Mouse (Mus musculus): ENCODE measurements around the gene Pin1. TPM values are rescaled to one million over a fixed set of nuclear protein-coding genes. Genes with fewer than 3 reads are reported as not detected.

Pin1 gene
- polyA plus RNA-seq, 1 experiment from 2014 or later = 73.3 TPM

DNA sequence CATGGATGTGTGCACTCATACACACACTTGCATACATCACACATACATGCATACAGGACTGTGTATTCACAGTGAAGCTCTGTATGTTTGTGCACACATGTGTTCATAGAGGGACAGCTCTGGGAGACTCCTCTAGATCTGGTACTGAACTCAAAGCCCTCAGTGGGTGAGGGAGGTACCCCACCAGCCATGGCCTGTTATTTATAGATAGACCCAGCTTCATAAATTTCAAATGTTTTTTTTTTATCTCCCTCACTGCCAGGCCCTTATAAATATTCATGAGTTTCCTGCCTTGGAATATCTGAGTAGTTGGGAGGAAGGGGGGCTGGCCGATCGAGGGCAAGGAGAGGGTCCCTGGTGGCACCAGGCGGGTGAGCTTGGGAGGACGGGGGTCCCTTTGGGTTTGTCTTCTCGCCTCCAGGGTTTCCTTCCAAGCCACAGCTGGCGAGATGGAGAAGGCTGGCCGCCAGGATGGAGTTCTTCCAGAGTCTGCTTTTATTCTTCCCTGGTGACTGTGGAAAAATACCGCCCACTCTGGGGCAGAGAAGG, 52.0 kb downstream of the Pin1 start:
- no peak overlapping the region for H3K4me3 ChIP-seq (ENCODE audit: low read depth, low read length)
- no peaks in the 10 kb centered on the region for H3K9me3 ChIP-seq (replicated peaks; ENCODE audit: control insufficient read depth, low read length)
- H3K27ac ChIP-seq (ENCODE audit: low read depth, low read length) = peak overlapping the region; percentile 75
- ATAC-seq = peak; percentile 80
- H3K4me2 ChIP-seq (ENCODE audit: low read length) = no peak overlapping the region
- DNase-seq (ENCODE audit: low spot score) = peak; percentile 67
- no peak overlapping the region for H3K9ac ChIP-seq (ENCODE audit: low read length)
- no peaks in the 10 kb centered on the region for H3K36me3 ChIP-seq (ENCODE audit: control insufficient read depth, insufficient read depth, low read length)
- H3K4me1 ChIP-seq (ENCODE audit: control insufficient read depth, insufficient read depth, low read length) = peaks cover 3% of the 10 kb centered on the region
- 38% methylated on average over 8 of the region's 8 CpGs for WGBS
- H3K27me3 ChIP-seq (replicated peaks; ENCODE audit: control insufficient read depth, insufficient read depth, low read length) = no peaks in the 10 kb centered on the region

DNA sequence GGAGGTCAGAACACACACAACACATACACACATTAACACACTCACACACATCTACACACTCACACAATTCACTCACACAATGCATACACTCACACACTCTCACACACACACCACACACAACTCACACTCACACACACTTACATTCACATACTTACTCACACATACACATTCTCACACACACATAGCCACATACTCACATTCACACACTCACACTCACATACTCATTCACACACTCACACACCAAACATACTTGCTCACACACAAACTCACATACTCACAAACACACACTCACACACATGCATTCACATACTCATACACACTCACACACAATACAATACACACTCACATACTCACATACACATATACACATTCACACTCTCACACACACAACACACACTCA, 53.5 kb downstream of the Pin1 start:
- H3K27ac ChIP-seq (ENCODE audit: low read depth, low read length) = no peak overlapping the region; the same call in 1 of the 2 replicates
- H3K4me1 ChIP-seq (ENCODE audit: control insufficient read depth, insufficient read depth, low read length) = peaks cover 3% of the 10 kb centered on the region
- H3K4me2 ChIP-seq (ENCODE audit: low read length) = no peak overlapping the region
- DNase-seq (ENCODE audit: low spot score) = no peak
- H3K36me3 ChIP-seq (ENCODE audit: control insufficient read depth, insufficient read depth, low read length) = no peaks in the 10 kb centered on the region
- no peak overlapping the region for H3K4me3 ChIP-seq (ENCODE audit: low read depth, low read length)
- no peaks in the 10 kb centered on the region for H3K27me3 ChIP-seq (replicated peaks; ENCODE audit: control insufficient read depth, insufficient read depth, low read length)
- no peak for ATAC-seq
- H3K9ac ChIP-seq (ENCODE audit: low read length) = no peak overlapping the region
- no peaks in the 10 kb centered on the region for H3K9me3 ChIP-seq (replicated peaks; ENCODE audit: control insufficient read depth, low read length)

DNA sequence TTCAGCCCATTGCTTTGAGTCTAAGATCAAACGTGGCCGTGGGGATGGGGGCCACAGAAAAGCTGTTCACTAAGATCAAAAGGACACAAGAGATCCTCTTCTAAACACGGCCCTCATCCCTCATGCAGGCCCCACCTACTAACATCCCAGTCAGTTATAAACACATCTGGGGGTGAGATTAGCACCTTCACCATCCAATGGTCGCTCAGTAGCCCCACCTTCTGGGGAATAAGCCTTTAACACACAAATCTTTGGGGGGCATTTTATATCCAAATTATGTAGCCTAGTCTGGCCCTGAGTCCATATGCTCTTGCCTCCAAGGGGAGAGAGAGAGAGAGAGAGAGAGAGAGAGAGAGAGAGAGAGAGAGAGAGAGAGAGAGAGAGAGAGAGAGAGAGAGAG, 54.1 kb downstream of the Pin1 start:
- no peak overlapping the region for H3K4me3 ChIP-seq (ENCODE audit: low read depth, low read length)
- no peak overlapping the region for H3K27ac ChIP-seq (ENCODE audit: low read depth, low read length)
- DNase-seq (ENCODE audit: low spot score) (no peak), ATAC-seq (no peak)
- no peaks in the 10 kb centered on the region for H3K9me3 ChIP-seq (replicated peaks; ENCODE audit: control insufficient read depth, low read length)
- H3K36me3 ChIP-seq (ENCODE audit: control insufficient read depth, insufficient read depth, low read length) = no peaks in the 10 kb centered on the region
- H3K4me1 ChIP-seq (ENCODE audit: control insufficient read depth, insufficient read depth, low read length) = peaks cover 3% of the 10 kb centered on the region
- no peak overlapping the region for H3K4me2 ChIP-seq (ENCODE audit: low read length)
- 51% methylated on average over 4 of the region's 4 CpGs for WGBS
- no peaks in the 10 kb centered on the region for H3K27me3 ChIP-seq (replicated peaks; ENCODE audit: control insufficient read depth, insufficient read depth, low read length)
- H3K9ac ChIP-seq (ENCODE audit: low read length) = no peak overlapping the region

- no peak for ATAC-seq
Observed at GRCm38 (mm10) chr9:20710471-20710870, 58.6 kb downstream of the Pin1 start.

GRCm38 (mm10) chr9:20712934-20713477, 61.1 kb downstream of the Pin1 start:
- 56% methylated on average over 5 of the region's 5 CpGs for WGBS
- Histone ChIP-seq H3K9ac (ENCODE audit: low read length) (peak overlapping the region; percentile 46; the same call in 1 of the 2 replicates), H3K4me2 (ENCODE audit: low read length) (no peak overlapping the region), H3K36me3 (ENCODE audit: control insufficient read depth, insufficient read depth, low read length) (no peaks in the 10 kb centered on the region), H3K4me1 (ENCODE audit: control insufficient read depth, insufficient read depth, low read length) (peaks cover 3% of the 10 kb centered on the region; the same call in 1 of the 2 replicates), H3K27ac (ENCODE audit: low read depth, low read length) (peak overlapping the region; percentile 88), H3K27me3 (replicated peaks; ENCODE audit: control insufficient read depth, insufficient read depth, low read length) (no peaks in the 10 kb centered on the region), H3K9me3 (replicated peaks; ENCODE audit: control insufficient read depth, low read length) (no peaks in the 10 kb centered on the region), H3K4me3 (ENCODE audit: low read depth, low read length) (no peak overlapping the region)
- no peak for DNase-seq (ENCODE audit: low spot score)
- peak; percentile 64 for ATAC-seq

More at GRCm38 (mm10) chr9:20710471-20710870, 58.6 kb downstream of the Pin1 start:
- H3K36me3 ChIP-seq (ENCODE audit: control insufficient read depth, insufficient read depth, low read length) = no peaks in the 10 kb centered on the region
- H3K4me3 ChIP-seq (ENCODE audit: low read depth, low read length) = no peak overlapping the region
- no peaks in the 10 kb centered on the region for H3K9me3 ChIP-seq (replicated peaks; ENCODE audit: control insufficient read depth, low read length)
- no peaks in the 10 kb centered on the region for H3K27me3 ChIP-seq (replicated peaks; ENCODE audit: control insufficient read depth, insufficient read depth, low read length)
- no peak overlapping the region for H3K27ac ChIP-seq (ENCODE audit: low read depth, low read length)
- no peak overlapping the region for H3K9ac ChIP-seq (ENCODE audit: low read length)
- H3K4me1 ChIP-seq (ENCODE audit: control insufficient read depth, insufficient read depth, low read length) = peaks cover 3% of the 10 kb centered on the region; the same call in 1 of the 2 replicates
- WGBS = 84% methylated on average over 3 of the region's 3 CpGs
- DNase-seq (ENCODE audit: low spot score) = no peak
- no peak overlapping the region for H3K4me2 ChIP-seq (ENCODE audit: low read length)

- Histone ChIP-seq H3K4me2 (ENCODE audit: low read length) (no peak overlapping the region), H3K4me1 (ENCODE audit: control insufficient read depth, insufficient read depth, low read length) (peaks cover 3% of the 10 kb centered on the region; the same call in 1 of the 2 replicates), H3K27me3 (replicated peaks; ENCODE audit: control insufficient read depth, insufficient read depth, low read length) (no peaks in the 10 kb centered on the region), H3K9me3 (replicated peaks; ENCODE audit: control insufficient read depth, low read length) (no peaks in the 10 kb centered on the region), H3K4me3 (ENCODE audit: low read depth, low read length) (no peak overlapping the region), H3K9ac (ENCODE audit: low read length) (peak overlapping the region; percentile 46; the same call in 1 of the 2 replicates), H3K36me3 (ENCODE audit: control insufficient read depth, insufficient read depth, low read length) (no peaks in the 10 kb centered on the region), H3K27ac (ENCODE audit: low read depth, low read length) (peak overlapping the region; percentile 88)
- peak; percentile 76 for DNase-seq (ENCODE audit: low spot score)
- ATAC-seq = peak; percentile 87
- whole genome bisulfite sequencing = 27% methylated on average over 11 of the region's 11 CpGs
Observed at GRCm38 (mm10) chr9:20713478-20713987, 61.6 kb downstream of the Pin1 start.

- no peak overlapping the region for H3K27ac ChIP-seq (ENCODE audit: low read depth, low read length)
- ATAC-seq (no peak), DNase-seq (ENCODE audit: low spot score) (no peak)
- no peaks in the 10 kb centered on the region for H3K27me3 ChIP-seq (replicated peaks; ENCODE audit: control insufficient read depth, insufficient read depth, low read length)
- no peaks in the 10 kb centered on the region for H3K36me3 ChIP-seq (ENCODE audit: control insufficient read depth, insufficient read depth, low read length)
- H3K4me2 ChIP-seq (ENCODE audit: low read length) = no peak overlapping the region
- no peak overlapping the region for H3K4me3 ChIP-seq (ENCODE audit: low read depth, low read length)
- 75% methylated on average over 7 of the region's 7 CpGs for WGBS
- H3K9ac ChIP-seq (ENCODE audit: low read length) = no peak overlapping the region
- peaks cover 3% of the 10 kb centered on the region; the same call in 1 of the 2 replicates for H3K4me1 ChIP-seq (ENCODE audit: control insufficient read depth, insufficient read depth, low read length)
- no peaks in the 10 kb centered on the region for H3K9me3 ChIP-seq (replicated peaks; ENCODE audit: control insufficient read depth, low read length)
Observed at GRCm38 (mm10) chr9:20715332-20715731, 63.4 kb downstream of the Pin1 start.

Other genes with a start within 250 kb of the Pin1 start
- 26.5 and 32.4 TPM in 2 replicates for gene Zfp26, start 191.9 kb upstream of the Pin1 start, polyA plus RNA-seq (2014; fragmentation: Nextera tagmentation; extraction: Ambion mirVana)
- gene Zfp426, start 159.3 kb upstream of the Pin1 start, polyA plus RNA-seq (2014; fragmentation: Nextera tagmentation; extraction: Ambion mirVana) = 40.5 and 41.6 TPM in 2 replicates
- 101 and 120 TPM in 2 replicates for gene Zfp266, start 130.7 kb upstream of the Pin1 start, polyA plus RNA-seq (2014; fragmentation: Nextera tagmentation; extraction: Ambion mirVana)
- 34.4 and 45.5 TPM in 2 replicates for gene Zfp846, start 70.8 kb upstream of the Pin1 start, polyA plus RNA-seq (2014; fragmentation: Nextera tagmentation; extraction: Ambion mirVana)
- 468 and 550 TPM in 2 replicates for gene Ubl5, start 9.2 kb upstream of the Pin1 start, polyA plus RNA-seq (2014; fragmentation: Nextera tagmentation; extraction: Ambion mirVana)
- gene Fbxl12, start 7.3 kb upstream of the Pin1 start, polyA plus RNA-seq (2014; fragmentation: Nextera tagmentation; extraction: Ambion mirVana) = 10.3 and 12.5 TPM in 2 replicates
- gene Olfm2, start 94.3 kb downstream of the Pin1 start, polyA plus RNA-seq (2014; fragmentation: Nextera tagmentation; extraction: Ambion mirVana) = 88.7 and 113 TPM in 2 replicates
- 0.18 and 0.45 TPM in 2 replicates for gene Col5a3, start 163.0 kb downstream of the Pin1 start, polyA plus RNA-seq (2014; fragmentation: Nextera tagmentation; extraction: Ambion mirVana)
- gene Rdh8, start 166.4 kb downstream of the Pin1 start, polyA plus RNA-seq (2014; fragmentation: Nextera tagmentation; extraction: Ambion mirVana) = not detected in 2 replicates
- gene A230050P20Rik, start 216.5 kb downstream of the Pin1 start, polyA plus RNA-seq (2014; fragmentation: Nextera tagmentation; extraction: Ambion mirVana) = 0.62 and 1.2 TPM in 2 replicates
- 15.5 TPM in 2 replicates for gene Angptl6, start 227.6 kb downstream of the Pin1 start, polyA plus RNA-seq (2014; fragmentation: Nextera tagmentation; extraction: Ambion mirVana)
- 44.1 and 49.6 TPM in 2 replicates for gene Ppan, start 236.1 kb downstream of the Pin1 start, polyA plus RNA-seq (2014; fragmentation: Nextera tagmentation; extraction: Ambion mirVana)
- gene Eif3g, start 246.5 kb downstream of the Pin1 start, polyA plus RNA-seq (2014; fragmentation: Nextera tagmentation; extraction: Ambion mirVana) = 264 and 269 TPM in 2 replicates